Mouse (Mus musculus): ENCODE data around the gene Taok3. TPM values are rescaled to one million over a fixed set of nuclear protein-coding genes. Genes with fewer than 3 reads are reported as not detected.
A peak's percentile ranks its signal among the peaks of the same experiment; 100 is the strongest.

The Taok3 gene
- total and polyA plus RNA-seq, 3 experiments = 8.3 to 35.0 (median 17.4) TPM

GRCm38 (mm10) chr5:117115836-117116366 is 4.0 kb upstream of the Taok3 start, which contains the start of gene Suds3 (continued):
- TF ChIP-seq NRF1 (IDR thresholded peaks at IDR 0.05; ENCODE audit: low read depth, low read length) = peak; percentile 57
- no peak for TF ChIP-seq PAX5 (IDR thresholded peaks at IDR 0.05; ENCODE audit: low read length)
- no peak for TF ChIP-seq EP300 (IDR thresholded peaks at IDR 0.05; ENCODE audit: low read length)
- no peak for TF ChIP-seq ZNF384 (IDR thresholded peaks at IDR 0.05; ENCODE audit: low read depth, low read length)
- TF ChIP-seq JUND (conservative IDR thresholded peaks at IDR 0.05; ENCODE audit: low read depth, low read length) = no peak
- peak; percentile 98 for TF ChIP-seq SMC3 (IDR thresholded peaks at IDR 0.05; ENCODE audit: low read depth, low read length)
- TF ChIP-seq MXI1 (IDR thresholded peaks at IDR 0.05; ENCODE audit: low read depth, low read length) = no peak; the same call in 1 of the 2 replicates
- TF ChIP-seq MEF2A (IDR thresholded peaks at IDR 0.05; ENCODE audit: borderline replicate concordance, low read depth, low read length) = peak; percentile 81
- TF ChIP-seq MYC (IDR thresholded peaks at IDR 0.05; ENCODE audit: low read depth, low read length) = peak; percentile 63; the same call in 1 of the 2 replicates
- peak; percentile 80 for TF ChIP-seq CHD2 (IDR thresholded peaks at IDR 0.05; ENCODE audit: low read length)
- peak; percentile 57; the same call in 1 of the 2 replicates for TF ChIP-seq TCF12 (IDR thresholded peaks at IDR 0.05; ENCODE audit: low read depth, low read length)
- no peak; the same call in 1 of the 2 replicates for TF ChIP-seq GABPA (IDR thresholded peaks at IDR 0.05; ENCODE audit: insufficient replicate concordance, low read depth, low read length)
- TF ChIP-seq ZC3H11A (IDR thresholded peaks at IDR 0.05; ENCODE audit: low read depth, low read length) = peak; percentile 90
- TF ChIP-seq IRF4 (IDR thresholded peaks at IDR 0.05; ENCODE audit: low read depth, low read length) = peak; percentile 73
- 0 out of 2 replicates have a peak, but pooled peaks have one; percentile 18 for TF ChIP-seq TBP (conservative IDR thresholded peaks at IDR 0.05; ENCODE audit: low read depth, low read length)
- TF ChIP-seq MAX (IDR thresholded peaks at IDR 0.05; ENCODE audit: low read length) = peak; percentile 100
- TF ChIP-seq UBTF (IDR thresholded peaks at IDR 0.05; ENCODE audit: low read depth, low read length) = no peak
- TF ChIP-seq RAD21 (IDR thresholded peaks at IDR 0.05; ENCODE audit: low read depth, low read length) = peak; percentile 96
- TF ChIP-seq CTCF (conservative IDR thresholded peaks at IDR 0.05 in 1 of 2, IDR thresholded peaks at IDR 0.05 in 1 of 2; ENCODE audit: low read depth in 2 of 2, low read length in 2 of 2) = peak; percentile 60 to 98
- no peak for TF ChIP-seq POLR2AphosphoS2 (IDR thresholded peaks at IDR 0.05; ENCODE audit: low read depth, low read length)
- TF ChIP-seq BHLHE40 (IDR thresholded peaks at IDR 0.05; ENCODE audit: low read depth, low read length) = peak; percentile 45; the same call in 1 of the 2 replicates
- TF ChIP-seq NELFE (IDR thresholded peaks at IDR 0.05; ENCODE audit: low read depth, low read length) = peak; percentile 63; the same call in 1 of the 2 replicates

- H3K4me1 ChIP-seq (ENCODE audit: control insufficient read depth in 1 of 2, insufficient read depth in 2 of 2) = peaks cover 0 to 28% of the 10 kb centered on the region in 2 experiments; a peak in 2 of 4 replicates
- H3K27ac ChIP-seq (ENCODE audit: insufficient read depth, low read depth) = no peak overlapping the region
Measured at GRCm38 (mm10) chr5:117116660-117117059, 3.3 kb upstream of the Taok3 start.

More at GRCm38 (mm10) chr5:117116660-117117059, 3.3 kb upstream of the Taok3 start:
- Histone ChIP-seq H3K79me2 (replicated peaks; ENCODE audit: control insufficient read depth, extremely low read depth, insufficient read depth, poor library complexity, severe bottlenecking) (peaks cover 17% of the 10 kb centered on the region), H3K4me2 (ENCODE audit: insufficient read depth, low read depth, poor library complexity, severe bottlenecking) (no peak overlapping the region), H3K9ac (ENCODE audit: insufficient read depth, low read depth) (no peak overlapping the region), H3K4me3 (replicated peaks in 1 of 3; ENCODE audit: low read depth in 2 of 3, low read length in 2 of 3, poor library complexity in 1 of 3) (no peak overlapping the region), H3K27me3 (replicated peaks) (peaks cover 6% of the 10 kb centered on the region), H3K36me3 (replicated peaks in 1 of 2; ENCODE audit: control insufficient read depth in 1 of 2, insufficient read depth in 1 of 2, low read length in 1 of 2) (peaks cover 12 to 20% of the 10 kb centered on the region in 2 experiments), H3K9me3 (replicated peaks; ENCODE audit: low read length) (no peaks in the 10 kb centered on the region)
- in situ Hi-C loops (cut with MboI; ENCODE audit: low pct_ligation_motif_present, low pct_unique_long_range_greater_than_20kb, low sequenced_read_pairs) = loop anchor here (5.0 to 10.0 kb wide), 2 partner anchors 168 to 376 kb away; partner anchors contain the start of gene Pebp1
- no peak for DNase-seq (ENCODE audit: extremely low read depth)
- TF ChIP-seq KAT2A (IDR thresholded peaks at IDR 0.05; ENCODE audit: insufficient replicate concordance, low read length) (no peak), NELFE (IDR thresholded peaks at IDR 0.05; ENCODE audit: low read depth, low read length) (no peak), SIN3A (IDR thresholded peaks at IDR 0.05; ENCODE audit: low read length) (no peak), EP300 (IDR thresholded peaks at IDR 0.05; ENCODE audit: low read length) (no peak), JUND (conservative IDR thresholded peaks at IDR 0.05; ENCODE audit: low read depth, low read length) (no peak)
- dilution Hi-C loops (cut with MboI; ENCODE audit: extremely low pct_ligation_motif_present, extremely low pct_unique_long_range_greater_than_20kb, low sequenced_read_pairs) = no loop called here
